In the genomic region with DNA sequence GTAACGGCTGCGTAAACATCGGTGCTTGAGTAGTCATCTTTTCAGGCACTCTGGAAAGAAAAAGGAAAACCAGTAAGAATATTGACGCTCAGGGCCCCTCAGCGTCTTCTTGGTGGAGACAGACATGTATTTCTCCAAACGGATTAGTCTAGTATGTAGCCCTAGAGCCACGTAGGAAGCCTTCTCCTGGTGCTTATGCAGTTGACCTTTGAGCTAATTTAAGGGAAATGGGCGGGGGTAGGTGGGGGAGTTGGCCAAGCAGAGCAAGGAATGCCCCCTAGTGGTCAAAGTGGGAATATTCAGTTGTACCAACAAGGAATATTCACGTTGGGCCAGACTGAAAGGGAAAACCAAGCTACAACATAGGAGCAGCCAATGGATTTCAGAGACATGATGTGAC, we compare ENCODE assay signal across 7 mouse cellular contexts. TPM values are rescaled to one million over a fixed set of nuclear protein-coding genes. Genes with fewer than 3 reads are reported as not detected.
DNase-seq lines count a peak whose midpoint lies in the region; ATAC-seq and TF ChIP-seq lines count a peak whose summit lies in the region.

No protein-coding gene starts in this region.

- peak; percentile 91 for DNase-seq in midbrain, embryonic 11.5 days (ENCODE audit: low spot score, missing footprints)
- peak; percentile 83 for DNase-seq in lung, postnatal 36 days
- no peak for DNase-seq in ovary, adult 18-20 months (ENCODE audit: low spot score)
- DNase-seq in right cerebral cortex, adult 2 months (ENCODE audit: low spot score in 2 of 2): no peak

- no peak overlapping the region for H3K27ac ChIP-seq in midbrain, embryonic 11.5 days (ENCODE audit: low read depth, low read length)
- no peak overlapping the region for H3K27ac ChIP-seq in midbrain, embryonic 13.5 days
- no peak overlapping the region for H3K27ac ChIP-seq in bone marrow macrophage, adult 2 months (ENCODE audit: insufficient read depth, low read depth, low read length)
- peak overlapping the region; percentile 95 to 98 for H3K27ac ChIP-seq in heart, embryonic 14.5 days (replicated peaks in 1 of 2; ENCODE audit: control insufficient read depth in 1 of 2, insufficient read depth in 1 of 2, low read depth in 2 of 2, low read length in 2 of 2)

- 0 out of 2 replicates have a peak, but pooled peaks cover 3% of the 10 kb centered on the region for H3K4me1 ChIP-seq in midbrain, embryonic 11.5 days (ENCODE audit: control insufficient read depth, insufficient read depth, low read length)
- H3K4me1 ChIP-seq in midbrain, embryonic 13.5 days (replicated peaks): 0 out of 2 replicates have a peak, but pooled peaks cover 3% of the 10 kb centered on the region
- no peaks in the 10 kb centered on the region for H3K4me1 ChIP-seq in bone marrow macrophage, adult 2 months (ENCODE audit: control insufficient read depth, insufficient read depth, low read length)
- peaks cover 14 to 24% of the 10 kb centered on the region in 2 experiments for H3K4me1 ChIP-seq in heart, embryonic 14.5 days (ENCODE audit: control insufficient read depth in 2 of 2, insufficient read depth in 2 of 2, low read length in 2 of 2)

- H3K9me3 ChIP-seq in midbrain, embryonic 11.5 days (ENCODE audit: control insufficient read depth, low read length): no peaks in the 10 kb centered on the region
- no peaks in the 10 kb centered on the region for H3K9me3 ChIP-seq in midbrain, embryonic 13.5 days
- H3K9me3 ChIP-seq in heart, embryonic 14.5 days (ENCODE audit: control insufficient read depth, low read length): no peaks in the 10 kb centered on the region

- ATAC-seq in midbrain, embryonic 11.5 days (ENCODE audit: low FRiP score): peak; percentile 48; the same call in 1 of the 2 replicates
- ATAC-seq in midbrain, embryonic 13.5 days: no peak
- ATAC-seq in heart, embryonic 14.5 days (ENCODE audit: insufficient number of reproducible peaks, insufficient read depth, low FRiP score, low read depth): no peak

- TF ChIP-seq CTCF in bone marrow macrophage, adult 2 months (IDR thresholded peaks at IDR 0.05; ENCODE audit: low read depth, low read length): peak; percentile 72

- H3K4me2 ChIP-seq in midbrain, embryonic 11.5 days: no peak overlapping the region
- H3K4me2 ChIP-seq in midbrain, embryonic 13.5 days (replicated peaks): no peak overlapping the region
- H3K4me2 ChIP-seq in heart, embryonic 14.5 days (ENCODE audit: low read length): peak overlapping the region; percentile 71

- H3K36me3 ChIP-seq in midbrain, embryonic 11.5 days (ENCODE audit: control insufficient read depth, insufficient read depth, low read length): no peaks in the 10 kb centered on the region
- no peaks in the 10 kb centered on the region for H3K36me3 ChIP-seq in midbrain, embryonic 13.5 days
- peaks cover 46% of the 10 kb centered on the region for H3K36me3 ChIP-seq in heart, embryonic 14.5 days (ENCODE audit: control insufficient read depth, insufficient read depth, low read length)

- H3K9ac ChIP-seq in midbrain, embryonic 11.5 days (ENCODE audit: low read length): no peak overlapping the region
- no peak overlapping the region for H3K9ac ChIP-seq in midbrain, embryonic 13.5 days (replicated peaks)
- H3K9ac ChIP-seq in heart, embryonic 14.5 days (ENCODE audit: low read length): peak overlapping the region; percentile 91

- WGBS in midbrain, embryonic 11.5 days: 50% methylated on average over 9 of the region's 9 CpGs
- WGBS in midbrain, embryonic 13.5 days: 57% methylated on average over 9 of the region's 9 CpGs
- WGBS in heart, embryonic 14.5 days: 24% methylated on average over 9 of the region's 9 CpGs

- no peaks in the 10 kb centered on the region for H3K27me3 ChIP-seq in midbrain, embryonic 11.5 days (ENCODE audit: control insufficient read depth, insufficient read depth, low read length)
- no peaks in the 10 kb centered on the region for H3K27me3 ChIP-seq in midbrain, embryonic 13.5 days
- H3K27me3 ChIP-seq in heart, embryonic 14.5 days (ENCODE audit: control insufficient read depth, insufficient read depth, low read length): no peaks in the 10 kb centered on the region

- no peak overlapping the region for H3K4me3 ChIP-seq in midbrain, embryonic 11.5 days (ENCODE audit: low read depth, low read length)
- H3K4me3 ChIP-seq in midbrain, embryonic 13.5 days (replicated peaks): no peak overlapping the region
- H3K4me3 ChIP-seq in bone marrow macrophage, adult 2 months (ENCODE audit: insufficient read depth, low read length): no peak overlapping the region
- peak overlapping the region; percentile 63 to 83 for H3K4me3 ChIP-seq in heart, embryonic 14.5 days (ENCODE audit: control insufficient read depth in 1 of 2, insufficient read depth in 1 of 2, low read depth in 1 of 2, low read length in 2 of 2)

- TF ChIP-seq POLR2A in bone marrow macrophage, adult 2 months (IDR thresholded peaks at IDR 0.05; ENCODE audit: borderline replicate concordance, low read depth, low read length): no peak

RNA-seq across cellular contexts. Expression of gene Ttn, which starts 2.2 kb away (rescaled TPM):
- 0.04 TPM in 2 replicates for polyA plus RNA-seq in midbrain, embryonic 11.5 days (2014; fragmentation: Nextera tagmentation; extraction: Ambion mirVana)
- polyA plus RNA-seq in midbrain, embryonic 13.5 days (2015; fragmentation: Nextera tagmentation; extraction: Ambion mirVana): 0.30 and 0.44 TPM in 2 replicates
- 0.25 and 0.39 TPM in 2 replicates for polyA plus RNA-seq in bone marrow macrophage, adult 2 months (2012; ENCODE audit: insufficient read depth, insufficient read length, missing spikeins)
- 706 and 736 TPM in 2 replicates for polyA plus RNA-seq in heart, embryonic 14.5 days (2014; fragmentation: Nextera tagmentation; extraction: Ambion mirVana)

Comparison
In these comparisons a context has a peak if more than half of its experiments do, and no peak if none do; other contexts are left out.
1. DNase-seq: peak in midbrain, embryonic 11.5 days (single experiment) and lung, postnatal 36 days (single experiment); none in ovary, adult 18-20 months (single experiment) and right cerebral cortex, adult 2 months (0 of 2).
2. H3K27ac ChIP-seq: peak in heart, embryonic 14.5 days (2 of 2); none in midbrain, embryonic 11.5 days (single experiment), midbrain, embryonic 13.5 days (single experiment) and bone marrow macrophage, adult 2 months (single experiment).
3. H3K4me3 ChIP-seq: peak in heart, embryonic 14.5 days (2 of 2); none in midbrain, embryonic 11.5 days (single experiment), midbrain, embryonic 13.5 days (single experiment) and bone marrow macrophage, adult 2 months (single experiment).
4. RNA of gene Ttn, which starts 2.2 kb away (polyA plus RNA-seq): 706 to 736 TPM in heart, embryonic 14.5 days; 0.25 to 0.39 TPM in bone marrow macrophage, adult 2 months, 0.30 to 0.44 TPM in midbrain, embryonic 13.5 days and 0.04 TPM in midbrain, embryonic 11.5 days; every median in the first group is over 100 times any median in the second.